Comparison of ENCODE assay signal across 18 mouse cellular contexts in the genomic region with DNA sequence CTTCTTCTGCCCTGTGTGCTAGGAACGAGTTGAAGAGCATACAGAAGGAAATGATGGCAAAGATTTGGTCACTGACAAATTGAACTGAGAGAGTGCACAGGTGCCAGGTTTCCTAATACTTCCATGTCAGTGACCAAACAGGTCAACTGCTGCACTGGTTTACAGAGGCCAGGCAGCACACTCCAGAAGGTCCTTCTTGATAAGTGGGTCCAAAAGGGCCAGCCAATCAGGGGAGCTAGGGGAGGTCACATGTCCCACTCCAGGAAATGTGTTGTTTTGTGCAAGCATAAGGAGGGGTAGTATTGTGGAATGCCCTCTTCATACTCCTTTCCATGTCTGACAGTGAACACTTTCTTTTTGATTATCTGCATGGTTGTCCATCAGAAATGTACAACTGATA.
DNase-seq lines count a peak whose midpoint lies in the region; ATAC-seq and TF ChIP-seq lines count a peak whose summit lies in the region.
"Had no signal": no experiment of that assay in that cellular context is flagged by ENCODE, and none has a peak within 500 bp of the region (broad histone marks: within the 10 kb centered on the region; RNA-seq: fewer than 3 reads in every experiment).

No protein-coding gene starts in this region.

- no peak overlapping the region for H3K27ac ChIP-seq in limb, embryonic 14.5 days (replicated peaks; ENCODE audit: low read depth, low read length)
- H3K27ac ChIP-seq in limb, embryonic 10.5 days = no peak overlapping the region
- no peak overlapping the region for H3K27ac ChIP-seq in liver, embryonic 14.5 days
- H3K27ac ChIP-seq: heart, embryonic 13.5 days; macrophage; midbrain, embryonic 15.5 days had no signal

- no peak overlapping the region for H3K9ac ChIP-seq in limb, embryonic 14.5 days (ENCODE audit: low read depth, low read length, severe bottlenecking)
- no peak overlapping the region for H3K9ac ChIP-seq in liver, embryonic 14.5 days (replicated peaks)
- H3K9ac ChIP-seq: heart, embryonic 13.5 days; midbrain, embryonic 15.5 days had no signal

- H3K4me2 ChIP-seq in limb, embryonic 14.5 days (replicated peaks; ENCODE audit: low read depth, low read length, severe bottlenecking) = no peak overlapping the region
- no peak overlapping the region for H3K4me2 ChIP-seq in liver, embryonic 14.5 days (ENCODE audit: low read depth)
- H3K4me2 ChIP-seq: heart, embryonic 13.5 days; midbrain, embryonic 15.5 days had no signal

- TF ChIP-seq POLR2A in limb, embryonic 14.5 days (IDR thresholded peaks at IDR 0.05; ENCODE audit: borderline replicate concordance, extremely low read depth, insufficient read depth, insufficient read length) = no peak

- H3K27me3 ChIP-seq in limb, embryonic 14.5 days (ENCODE audit: control insufficient read depth, insufficient read depth, low read length) = no peaks in the 10 kb centered on the region
- H3K27me3 ChIP-seq in limb, embryonic 10.5 days (ENCODE audit: low read depth, poor library complexity, severe bottlenecking) = no peaks in the 10 kb centered on the region
- H3K27me3 ChIP-seq in liver, embryonic 14.5 days (ENCODE audit: control insufficient read depth, insufficient read depth, low read length) = no peaks in the 10 kb centered on the region
- H3K27me3 ChIP-seq: heart, embryonic 13.5 days; midbrain, embryonic 15.5 days had no signal

- no peak overlapping the region for H3K4me3 ChIP-seq in limb, embryonic 14.5 days (replicated peaks; ENCODE audit: low read length)
- H3K4me3 ChIP-seq in limb, embryonic 10.5 days = no peak overlapping the region
- H3K4me3 ChIP-seq in liver, embryonic 14.5 days (ENCODE audit: insufficient read depth in 1 of 2, low read depth in 2 of 2, low read length in 2 of 2) = no peak overlapping the region
- H3K4me3 ChIP-seq: erythroblast, embryonic 14.5 days; heart, embryonic 13.5 days; midbrain, embryonic 15.5 days had no signal

- TF ChIP-seq CTCF in liver, embryonic 14.5 days (IDR thresholded peaks at IDR 0.05; ENCODE audit: low read depth) = no peak

- DNase-seq in limb, embryonic 14.5 days (ENCODE audit: low spot score) = peak; percentile 2
- no peak for DNase-seq in limb, embryonic 10.5 days (ENCODE audit: low spot score)
- DNase-seq in c-Kit-positive CD71-positive TER-119-positive erythroid progenitor cells, embryonic 14.5 days (ENCODE audit: low spot score) = peak; percentile 62
- DNase-seq in liver, embryonic 14.5 days (ENCODE audit: low read depth in 3 of 3, low spot score in 3 of 3) = peak; percentile 44 to 63 (median 47)
- no peak for DNase-seq in cerebellum, adult 11 months
- DNase-seq in cerebellum, postnatal 14 days = no peak
- DNase-seq: adrenal gland, postnatal 10 days; cerebellum, adult 9-11 months; kidney, postnatal 4 days; layer of hippocampus, postnatal 36 days; right cerebral cortex, postnatal 14 days had no signal

- no peaks in the 10 kb centered on the region for H3K9me3 ChIP-seq in limb, embryonic 14.5 days (ENCODE audit: control insufficient read depth, low read length)
- H3K9me3 ChIP-seq in limb, embryonic 10.5 days (replicated peaks) = no peaks in the 10 kb centered on the region
- H3K9me3 ChIP-seq in liver, embryonic 14.5 days (ENCODE audit: control insufficient read depth, low read length) = no peaks in the 10 kb centered on the region
- H3K9me3 ChIP-seq: heart, embryonic 13.5 days; midbrain, embryonic 15.5 days had no signal

- WGBS in limb, embryonic 14.5 days = 89% methylated on average over 1 of the region's 1 CpGs
- WGBS in limb, embryonic 10.5 days = 88% methylated on average over 1 of the region's 1 CpGs
- 28% methylated on average over 1 of the region's 1 CpGs for WGBS in liver, embryonic 14.5 days (ENCODE audit: insufficient replicate concordance)

- ATAC-seq in limb, embryonic 14.5 days (ENCODE audit: low FRiP score, low read depth) = no peak
- ATAC-seq in liver, embryonic 14.5 days (ENCODE audit: insufficient read depth) = peak; percentile 89
- ATAC-seq in megakaryocyte-erythroid progenitor cell, adult 5-6 weeks (replicated peaks; ENCODE audit: low FRiP score, low TSS enrichment, poor library complexity, severe bottlenecking) = peak; percentile 83
- ATAC-seq in erythroblast, adult 5-6 weeks (replicated peaks; ENCODE audit: low FRiP score, poor library complexity, severe bottlenecking) = no peak
- ATAC-seq: forebrain, embryonic 16.5 days; midbrain, embryonic 15.5 days had no signal

- H3K4me1 ChIP-seq in limb, embryonic 14.5 days (ENCODE audit: control insufficient read depth, insufficient read depth, low read length) = peaks cover 4% of the 10 kb centered on the region; the same call in 1 of the 2 replicates
- H3K4me1 ChIP-seq in limb, embryonic 10.5 days = peaks cover 8% of the 10 kb centered on the region
- H3K4me1 ChIP-seq in liver, embryonic 14.5 days (replicated peaks; ENCODE audit: control insufficient read depth in 2 of 2, insufficient read depth in 2 of 2, low read length in 1 of 2) = peaks cover 3 to 7% of the 10 kb centered on the region in 2 experiments; a peak in 3 of 4 replicates
- H3K4me1 ChIP-seq: heart, embryonic 13.5 days; midbrain, embryonic 15.5 days had no signal

- no peak for TF ChIP-seq EP300 in liver, embryonic 14.5 days (IDR thresholded peaks at IDR 0.05; ENCODE audit: low read depth)

- H3K36me3 ChIP-seq in limb, embryonic 14.5 days (ENCODE audit: control insufficient read depth, insufficient read depth, low read length) = no peaks in the 10 kb centered on the region
- no peaks in the 10 kb centered on the region for H3K36me3 ChIP-seq in limb, embryonic 10.5 days
- no peaks in the 10 kb centered on the region for H3K36me3 ChIP-seq in liver, embryonic 14.5 days (replicated peaks; ENCODE audit: control insufficient read depth, insufficient read depth, low read depth)
- H3K36me3 ChIP-seq: midbrain, embryonic 15.5 days had no signal

Comparison
In these comparisons a context has a peak if more than half of its experiments do, and no peak if none do; other contexts are left out.
1. DNase-seq: peak in limb, embryonic 14.5 days (single experiment), c-Kit-positive CD71-positive TER-119-positive erythroid progenitor cells, embryonic 14.5 days (single experiment) and liver, embryonic 14.5 days (3 of 3); none in limb, embryonic 10.5 days (single experiment), cerebellum, adult 11 months (single experiment) and cerebellum, postnatal 14 days (0 of 2).
2. ATAC-seq: peak in liver, embryonic 14.5 days (single experiment) and megakaryocyte-erythroid progenitor cell, adult 5-6 weeks (single experiment); none in limb, embryonic 14.5 days (single experiment) and erythroblast, adult 5-6 weeks (single experiment).